Mouse (Mus musculus) CH12.LX (cell line): ENCODE data around the gene Pmf1. TPM values are rescaled to one million over a fixed set of nuclear protein-coding genes. Genes with fewer than 3 reads are reported as not detected.

Source experiments
- DNase-seq: peaks from one replicate; pipeline ENCODE4 v3.0.0-alpha.2; 2013; ENCODE audit errors: extremely low read depth
- H3K27ac ChIP-seq: 2 replicates; pipeline ENCODE4 v1.5.1; 2012; ENCODE audit warnings: low read depth, mild to moderate bottlenecking, control low read depth, moderate library complexity; ENCODE audit not compliant: insufficient read depth
- H3K27me3 ChIP-seq: replicated peaks from 2 replicates; pipeline ENCODE3; 2012; ENCODE audit warnings: inconsistent platforms
- H3K36me3 ChIP-seq, 2 experiments: replicated peaks in 1 of 2; 2 replicates each; pipeline versions ENCODE3 to v1.6.1; 2012; ENCODE audit warnings: inconsistent platforms in 1 of 2, low read length in 1 of 2, mild to moderate bottlenecking in 1 of 2, mixed read lengths in 1 of 2, moderate library complexity in 1 of 2; ENCODE audit not compliant: control insufficient read depth in 1 of 2, insufficient read depth in 1 of 2
- H3K4me1 ChIP-seq, 2 experiments: 2 replicates each; pipeline ENCODE4 v1.6.1; 2012; ENCODE audit warnings: inconsistent platforms in 1 of 2, moderate library complexity in 1 of 2; ENCODE audit not compliant: insufficient read depth in 2 of 2, control insufficient read depth in 1 of 2
- H3K4me2 ChIP-seq: 2 replicates; pipeline ENCODE4 v1.6.1; 2012; ENCODE audit warnings: low read depth, mild to moderate bottlenecking, control low read depth; ENCODE audit not compliant: poor library complexity, insufficient read depth, severe bottlenecking
- H3K4me3 ChIP-seq, 3 experiments: fragments of 150-350 bp in 1 of 3; sonication (generic) in 1 of 3; replicated peaks in 1 of 3; 2 replicates each; pipeline versions ENCODE3 to v1.5.1; 2011 to 2012; ENCODE audit warnings: low read depth in 2 of 3, low read length in 2 of 3, mild to moderate bottlenecking in 2 of 3, moderate library complexity in 2 of 3, control low read depth in 1 of 3, improper control_type of control experiment in 1 of 3, inconsistent platforms in 1 of 3, mixed read lengths in 1 of 3; ENCODE audit not compliant: poor library complexity in 1 of 3
- H3K79me2 ChIP-seq: replicated peaks from 2 replicates; pipeline ENCODE4 v1.6.1; 2012; ENCODE audit warnings: mild to moderate bottlenecking, moderate library complexity; ENCODE audit not compliant: control insufficient read depth, poor library complexity, insufficient read depth, severe bottlenecking; ENCODE audit errors: extremely low read depth
- H3K9ac ChIP-seq: 2 replicates; pipeline ENCODE4 v1.6.1; 2012; ENCODE audit warnings: low read depth, mild to moderate bottlenecking, control low read depth, moderate library complexity; ENCODE audit not compliant: insufficient read depth
- H3K9me3 ChIP-seq: replicated peaks from 2 replicates; pipeline ENCODE3; 2012; ENCODE audit warnings: low read length, inconsistent platforms, mixed read lengths
- BHLHE40 ChIP-seq: IDR thresholded peaks from 2 replicates; pipeline ENCODE4 v1.6.1; 2011; ENCODE audit warnings: mild to moderate bottlenecking, low read depth, low read length, improper control_type of control experiment
- CHD2 ChIP-seq: IDR thresholded peaks from 2 replicates; pipeline ENCODE4 v1.6.1; 2011; ENCODE audit warnings: low read length, improper control_type of control experiment
- CTCF ChIP-seq, 2 experiments: IDR thresholded peaks in 1 of 2; conservative IDR thresholded peaks in 1 of 2; 2 replicates each; pipeline ENCODE4 v1.5.1; 2011 to 2012; ENCODE audit warnings: low read depth in 2 of 2, low read length in 2 of 2, improper control_type of control experiment in 1 of 2, inconsistent platforms in 1 of 2, mild to moderate bottlenecking in 1 of 2, moderate library complexity in 1 of 2
- E2F4 ChIP-seq: IDR thresholded peaks from 2 replicates; pipeline ENCODE4 v1.6.1; 2011; ENCODE audit warnings: low read depth, low read length, improper control_type of control experiment; ENCODE audit not compliant: insufficient replicate concordance
- EP300 ChIP-seq: IDR thresholded peaks from 2 replicates; pipeline ENCODE4 v1.6.1; 2011; ENCODE audit warnings: low read length, improper control_type of control experiment
- ETS1 ChIP-seq: conservative IDR thresholded peaks from 2 replicates; pipeline ENCODE4 v1.6.1; 2012; ENCODE audit warnings: low read depth, mild to moderate bottlenecking, inconsistent platforms, low read length, improper control_type of control experiment, moderate library complexity
- GABPA ChIP-seq: IDR thresholded peaks from 2 replicates; pipeline ENCODE4 v1.6.1; 2012; ENCODE audit warnings: low read depth, low read length, improper control_type of control experiment, inconsistent platforms; ENCODE audit not compliant: insufficient replicate concordance
- IRF4 ChIP-seq: IDR thresholded peaks from 2 replicates; pipeline ENCODE4 v1.6.1; 2014; ENCODE audit warnings: low read depth, mild to moderate bottlenecking, inconsistent platforms, low read length, improper control_type of control experiment
- JUND ChIP-seq: conservative IDR thresholded peaks from 2 replicates; pipeline ENCODE4 v1.6.1; 2011; ENCODE audit warnings: low read depth, low read length, improper control_type of control experiment
- MAX ChIP-seq: IDR thresholded peaks from 2 replicates; pipeline ENCODE4 v1.6.1; 2011; ENCODE audit warnings: low read length, improper control_type of control experiment
- MAZ ChIP-seq: IDR thresholded peaks from 2 replicates; pipeline ENCODE4 v1.6.1; 2012; ENCODE audit warnings: low read depth, mild to moderate bottlenecking, inconsistent platforms, low read length, improper control_type of control experiment, moderate library complexity
- MEF2A ChIP-seq: IDR thresholded peaks from 2 replicates; pipeline ENCODE4 v1.6.1; 2014; ENCODE audit warnings: low read depth, mild to moderate bottlenecking, inconsistent platforms, low read length, improper control_type of control experiment, borderline replicate concordance
- MXI1 ChIP-seq: IDR thresholded peaks from 2 replicates; pipeline ENCODE4 v1.6.1; 2011; ENCODE audit warnings: mild to moderate bottlenecking, low read depth, low read length, improper control_type of control experiment
- MYC ChIP-seq: IDR thresholded peaks from 2 replicates; pipeline ENCODE4 v1.6.1; 2011; ENCODE audit warnings: low read depth, mild to moderate bottlenecking, improper control_type of control experiment, low read length
- NELFE ChIP-seq: IDR thresholded peaks from 2 replicates; pipeline ENCODE4 v1.6.1; 2011; ENCODE audit warnings: low read depth, low read length, improper control_type of control experiment
- NRF1 ChIP-seq: IDR thresholded peaks from 2 replicates; pipeline ENCODE4 v1.6.1; 2014; ENCODE audit warnings: low read depth, mild to moderate bottlenecking, inconsistent platforms, low read length, improper control_type of control experiment, moderate library complexity
- POLR2A ChIP-seq: IDR thresholded peaks from 2 replicates; pipeline ENCODE4 v1.6.1; 2011; ENCODE audit warnings: low read depth, mild to moderate bottlenecking, improper control_type of control experiment, low read length
- POLR2AphosphoS2 ChIP-seq: IDR thresholded peaks from 2 replicates; pipeline ENCODE4 v1.6.1; 2011; ENCODE audit warnings: low read depth, low read length, improper control_type of control experiment
- RAD21 ChIP-seq: IDR thresholded peaks from 2 replicates; pipeline ENCODE4 v1.6.1; 2011; ENCODE audit warnings: low read depth, mild to moderate bottlenecking, low read length, improper control_type of control experiment, moderate library complexity
- SIN3A ChIP-seq: IDR thresholded peaks from 2 replicates; pipeline ENCODE4 v1.6.1; 2012; ENCODE audit warnings: low read length, improper control_type of control experiment, inconsistent platforms
- SMC3 ChIP-seq: IDR thresholded peaks from 2 replicates; pipeline ENCODE4 v1.6.1; 2011; ENCODE audit warnings: low read depth, low read length, improper control_type of control experiment
- USF1 ChIP-seq: IDR thresholded peaks from 2 replicates; pipeline ENCODE4 v1.6.1; 2014; ENCODE audit warnings: low read depth, mild to moderate bottlenecking, inconsistent platforms, low read length, improper control_type of control experiment
- USF2 ChIP-seq: conservative IDR thresholded peaks from 2 replicates; pipeline ENCODE4 v1.6.1; 2011; ENCODE audit warnings: low read depth, low read length, improper control_type of control experiment
- ZC3H11A ChIP-seq: IDR thresholded peaks from 2 replicates; pipeline ENCODE4 v1.6.1; 2012; ENCODE audit warnings: low read depth, mild to moderate bottlenecking, inconsistent platforms, low read length, improper control_type of control experiment
- ZMIZ1 ChIP-seq: IDR thresholded peaks from 2 replicates; pipeline ENCODE4 v1.6.1; 2012; ENCODE audit warnings: low read depth, mild to moderate bottlenecking, inconsistent platforms, low read length, improper control_type of control experiment
- dilution Hi-C: fragments of 300-500 bp; cut with MboI; formaldehyde crosslinking; loops from 2 replicates; pipeline ENCODE4 v1.14.3; 2020; ENCODE audit warnings: low sequenced_read_pairs; ENCODE audit not compliant: extremely low pct_unique_long_range_greater_than_20kb, extremely low pct_ligation_motif_present
- in situ Hi-C: fragments of 300-500 bp; cut with MboI; formaldehyde crosslinking; loops from 3 replicates; pipeline ENCODE4 v1.14.3; 2019; ENCODE audit warnings: low sequenced_read_pairs, low pct_ligation_motif_present, low pct_unique_long_range_greater_than_20kb, mixed read lengths
- polyA plus RNA-seq: library from polyadenylated mRNA; unstranded; fragments of >175 nt; gene quantifications from 2 replicates; pipeline ENCODE4 v1.2.1, GENCODE M21; 2012; ENCODE audit warnings: low read depth; ENCODE audit not compliant: insufficient read length
- total RNA-seq, 2 experiments: library from RNA; depleted of rRNA; stranded (reverse); fragments of 300-350 nt in 1 of 2; fragments of >200 nt in 1 of 2; gene quantifications; 2 replicates each; pipeline ENCODE4 v1.2.3; 2012 to 2014

Gene Pmf1
- total and polyA plus RNA-seq, 3 experiments: 99.9 to 144 (median 104) TPM

GRCm38 (mm10) chr3:88407529-88407928, 2.6 kb downstream of the Pmf1 start:
- no peak overlapping the region for H3K27ac ChIP-seq
- in situ Hi-C loops (loop anchor here (5.0 kb wide), 2 partner anchors 55 to 115 kb away; partner anchors contain the start of gene Sema4a), dilution Hi-C loops (no loop called here)
- no peaks in the 10 kb centered on the region for H3K9me3 ChIP-seq
- H3K4me1 ChIP-seq: peaks cover 8 to 44% of the 10 kb centered on the region in 2 experiments
- H3K36me3 ChIP-seq: peaks cover 15 to 56% of the 10 kb centered on the region in 2 experiments
- H3K4me3 ChIP-seq: no peak overlapping the region
- H3K4me2 ChIP-seq: no peak overlapping the region
- H3K79me2 ChIP-seq: peaks cover 24% of the 10 kb centered on the region; the same call in 1 of the 2 replicates
- DNase-seq: no peak
- TF ChIP-seq NELFE (no peak), SIN3A (0 out of 2 replicates have a peak, but pooled peaks have one; percentile 1), MXI1 (no peak), CHD2 (no peak)
- H3K27me3 ChIP-seq: no peaks in the 10 kb centered on the region
- no peak overlapping the region for H3K9ac ChIP-seq

GRCm38 (mm10) chr3:88407090-88407489, 3.0 kb downstream of the Pmf1 start:
- H3K4me2 ChIP-seq: no peak overlapping the region

GRCm38 (mm10) chr3:88403522-88404230, 6.5 kb downstream of the Pmf1 start:
- peaks cover 15 to 69% of the 10 kb centered on the region in 2 experiments for H3K36me3 ChIP-seq
- no peak for DNase-seq

More at GRCm38 (mm10) chr3:88407090-88407489, 3.0 kb downstream of the Pmf1 start:
- Histone ChIP-seq H3K27ac (no peak overlapping the region), H3K27me3 (no peaks in the 10 kb centered on the region), H3K4me3 (no peak overlapping the region), H3K9ac (no peak overlapping the region), H3K4me1 (peaks cover 8 to 49% of the 10 kb centered on the region in 2 experiments), H3K36me3 (peaks cover 12 to 56% of the 10 kb centered on the region in 2 experiments), H3K9me3 (no peaks in the 10 kb centered on the region), H3K79me2 (peaks cover 25% of the 10 kb centered on the region; the same call in 1 of the 2 replicates)
- peak; percentile 87 for DNase-seq
- in situ Hi-C loops (loop anchor here (5.0 kb wide), 2 partner anchors 55 to 115 kb away; partner anchors contain the start of gene Sema4a), dilution Hi-C loops (no loop called here)
- TF ChIP-seq SIN3A (peak; percentile 51; the same call in 1 of the 2 replicates), MYC (peak; percentile 89), IRF4 (no peak), JUND (no peak), MAX (peak; percentile 85), RAD21 (peak; percentile 97), ZC3H11A (peak; percentile 28; the same call in 1 of the 2 replicates), CTCF (conservative IDR thresholded peaks at IDR 0.05 in 1 of 2, IDR thresholded peaks at IDR 0.05 in 1 of 2; ENCODE audit: low read depth in 2 of 2, low read length in 2 of 2) (peak; percentile 82 to 97), SMC3 (peak; percentile 88), BHLHE40 (peak; percentile 88), MXI1 (peak; percentile 82)

More at GRCm38 (mm10) chr3:88403522-88404230, 6.5 kb downstream of the Pmf1 start:
- Histone ChIP-seq H3K4me1 (peaks cover 7 to 37% of the 10 kb centered on the region in 2 experiments), H3K4me3 (no peak overlapping the region), H3K4me2 (no peak overlapping the region), H3K27me3 (no peaks in the 10 kb centered on the region), H3K9me3 (peaks cover 2% of the 10 kb centered on the region), H3K27ac (no peak overlapping the region), H3K9ac (no peak overlapping the region), H3K79me2 (peaks cover 18% of the 10 kb centered on the region; the same call in 1 of the 2 replicates)
- dilution Hi-C loops (no loop called here), in situ Hi-C loops (no loop called here)
- TF ChIP-seq EP300 (no peak), ETS1 (no peak), MAX (no peak), MXI1 (no peak), USF1 (no peak), ZC3H11A (no peak), RAD21 (no peak), MEF2A (no peak), USF2 (no peak), POLR2A (no peak), SIN3A (no peak), NELFE (no peak), NRF1 (no peak), POLR2AphosphoS2 (no peak), MAZ (no peak), ZMIZ1 (no peak), GABPA (no peak), E2F4 (no peak), JUND (no peak)
